16 mouse cellular contexts compared by ENCODE assay signal in the genomic region with DNA sequence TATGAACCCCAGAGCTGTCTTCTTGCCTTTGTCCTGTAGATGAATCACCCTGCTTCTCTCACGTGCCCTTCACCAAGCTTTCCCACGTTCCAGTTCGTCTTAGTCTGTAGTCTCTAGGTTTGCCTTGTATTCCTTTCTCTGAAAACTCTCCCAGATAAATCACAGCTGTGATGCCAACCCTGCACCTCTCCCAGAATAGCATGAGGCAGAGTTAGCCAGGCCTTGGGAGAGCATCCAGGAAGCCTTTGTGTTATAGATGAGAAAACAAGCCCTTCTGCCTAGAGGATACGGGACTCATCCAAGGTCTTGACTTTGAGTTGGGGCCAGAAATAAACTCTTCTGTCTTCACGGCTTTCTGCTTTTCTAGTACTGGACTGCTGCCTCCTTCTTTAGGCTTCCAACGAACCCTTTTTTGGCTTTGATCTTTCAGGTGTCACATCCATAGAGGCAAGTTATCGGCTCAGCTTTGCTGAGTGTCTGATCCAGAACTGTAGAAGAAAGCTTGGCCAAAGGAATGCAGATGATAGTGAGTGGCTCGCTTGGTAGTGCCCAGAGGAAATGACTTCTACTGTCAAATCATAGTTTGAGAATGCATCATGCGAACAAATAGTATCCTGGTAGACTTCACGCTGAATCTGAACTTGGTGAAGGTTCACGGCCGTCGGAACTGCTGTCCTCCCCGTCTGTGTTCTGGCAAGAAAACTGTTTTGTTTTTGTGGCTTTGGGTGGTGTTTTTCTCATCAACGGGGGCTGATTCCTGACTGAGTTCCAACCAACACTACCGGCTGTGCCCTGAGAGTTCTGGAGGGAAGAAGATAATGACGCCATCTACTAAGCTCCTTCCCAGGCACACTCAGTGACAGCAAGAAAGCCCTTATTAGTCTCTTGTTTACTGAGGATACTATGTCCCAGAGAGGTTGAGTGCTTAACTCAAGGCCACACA.
DNase-seq lines count a peak whose midpoint lies in the region; TF ChIP-seq lines count a peak whose summit lies in the region.
"Had no signal": no experiment of that assay in that cellular context is flagged by ENCODE, and none has a peak within 500 bp of the region (broad histone marks: within the 10 kb centered on the region; RNA-seq: fewer than 3 reads in every experiment).

No protein-coding gene starts in this region.

- no peak for TF ChIP-seq CTCF in lung, adult 2 months (IDR thresholded peaks at IDR 0.05; ENCODE audit: insufficient read depth, low read length)
- TF ChIP-seq CTCF in testis, adult 2 months (IDR thresholded peaks at IDR 0.05; ENCODE audit: control insufficient read depth, insufficient read depth, insufficient replicate concordance, low read depth, low read length) = no peak

- TF ChIP-seq POLR2A in lung, adult 2 months (IDR thresholded peaks at IDR 0.05; ENCODE audit: borderline replicate concordance, extremely low read depth, low read depth, low read length) = no peak
- no peak for TF ChIP-seq POLR2A in testis, adult 2 months (IDR thresholded peaks at IDR 0.05; ENCODE audit: control insufficient read depth, low read depth, low read length)

- H3K27me3 ChIP-seq in testis, adult 2 months (ENCODE audit: control insufficient read depth, insufficient read depth, low read length) = no peaks in the 10 kb centered on the region
- H3K27me3 ChIP-seq: hindbrain, embryonic 15.5 days; liver, embryonic 12.5 days had no signal

- H3K4me1 ChIP-seq in lung, adult 2 months (ENCODE audit: control insufficient read depth, insufficient read depth, low read length) = peaks cover 6% of the 10 kb centered on the region
- no peaks in the 10 kb centered on the region for H3K4me1 ChIP-seq in testis, adult 2 months (ENCODE audit: control insufficient read depth, insufficient read depth, low read length)
- H3K4me1 ChIP-seq: hindbrain, embryonic 15.5 days; liver, embryonic 12.5 days had no signal

- H3K27ac ChIP-seq in testis, adult 2 months (ENCODE audit: control insufficient read depth, insufficient read depth, low read depth, low read length) = peak overlapping the region; percentile 5; the same call in 1 of the 2 replicates
- H3K27ac ChIP-seq: hindbrain, embryonic 15.5 days; liver, embryonic 12.5 days had no signal

- peak; percentile 40 for DNase-seq in gastrocnemius, adult 18-20 months (ENCODE audit: low spot score)
- no peak for DNase-seq in gastrocnemius, postnatal 4 days (ENCODE audit: low spot score in 2 of 2)
- peak; percentile 24 for DNase-seq in lung, postnatal 36 days
- DNase-seq in lung, adult 2 months = no peak
- peak; percentile 73 for DNase-seq in adrenal gland, postnatal 10 days
- DNase-seq in frontal cortex, postnatal 25 days (ENCODE audit: low spot score in 2 of 2) = no peak
- DNase-seq in left cerebral cortex, adult 11 months (ENCODE audit: low spot score) = no peak
- DNase-seq: gastrocnemius, postnatal 10 days; kidney, adult 18-20 months; kidney, postnatal 36 days; left cerebral cortex, postnatal 4 days; right cerebral cortex, postnatal 4 days had no signal

- no peaks in the 10 kb centered on the region for H3K36me3 ChIP-seq in testis, adult 2 months (ENCODE audit: control insufficient read depth, insufficient read depth, low read length)
- H3K36me3 ChIP-seq: hindbrain, embryonic 15.5 days; liver, embryonic 12.5 days had no signal

- H3K4me3 ChIP-seq in lung, adult 2 months (replicated peaks; ENCODE audit: extremely low read depth, low read depth, low read length) = no peak overlapping the region
- no peak overlapping the region for H3K4me3 ChIP-seq in testis, adult 2 months (ENCODE audit: control insufficient read depth, low read depth, low read length)
- H3K4me3 ChIP-seq: hindbrain, embryonic 15.5 days; liver, embryonic 12.5 days; myocyte had no signal

- WGBS in lung, adult 2 months = 61% methylated on average over 17 of the region's 17 CpGs

Comparison
In these comparisons a context has a peak if more than half of its experiments do, and no peak if none do; other contexts are left out.
1. DNase-seq: peak in gastrocnemius, adult 18-20 months (single experiment), lung, postnatal 36 days (single experiment) and adrenal gland, postnatal 10 days (single experiment); none in gastrocnemius, postnatal 4 days (0 of 2), lung, adult 2 months (single experiment), frontal cortex, postnatal 25 days (0 of 2) and left cerebral cortex, adult 11 months (single experiment).